Mouse (Mus musculus) neural tube, embryonic 10.5 days (tissue): Measurements from ENCODE around the gene Hsd11b2.
A peak's percentile ranks its signal among the peaks of the same experiment; 100 is the strongest.

Source experiments
- DNase-seq: peaks from one replicate; pipeline ENCODE4 v3.0.0-alpha.2; 2017; ENCODE audit warnings: low spot score; ENCODE audit errors: extremely low spot score

Gene Hsd11b2

DNA sequence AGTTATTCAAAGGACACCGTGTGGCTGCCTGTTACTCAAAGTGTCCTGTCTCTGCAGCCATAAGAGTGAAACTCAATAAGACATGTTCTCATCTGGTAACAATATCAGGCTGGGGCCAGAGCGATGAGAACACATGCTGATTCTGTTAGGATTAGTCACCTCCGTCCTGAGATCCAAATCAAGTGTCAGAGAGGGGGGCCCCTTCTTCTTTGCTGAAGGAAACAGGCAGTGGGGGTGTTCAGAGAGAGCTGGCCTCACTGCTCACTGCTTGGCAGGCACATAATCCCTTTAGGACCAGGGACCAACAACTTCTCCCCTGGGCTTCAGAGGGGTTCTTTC, 34.6 kb upstream of the Hsd11b2 start:
- peak; percentile 40 for DNase-seq

DNA sequence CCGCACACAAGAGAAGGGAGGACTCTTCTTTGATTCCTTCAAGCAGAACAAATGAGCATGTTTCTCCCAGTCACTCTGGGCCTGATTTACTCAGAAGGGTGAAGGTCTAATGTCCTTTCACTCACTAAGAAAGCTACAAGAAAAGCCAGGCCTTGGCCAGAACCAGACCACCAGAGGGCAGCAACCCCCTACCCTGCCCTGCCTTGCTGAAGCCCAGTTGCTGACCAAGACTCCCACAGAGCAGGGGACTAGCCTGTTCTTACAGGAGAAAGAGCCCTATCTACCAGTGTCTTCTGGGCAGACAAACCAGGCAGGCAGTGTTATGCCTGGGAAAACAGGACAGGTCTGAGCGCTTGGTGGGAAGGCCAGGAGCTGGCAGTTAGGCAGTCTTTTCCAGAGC, 34.2 kb upstream of the Hsd11b2 start:
- DNase-seq: peak; percentile 78

DNA sequence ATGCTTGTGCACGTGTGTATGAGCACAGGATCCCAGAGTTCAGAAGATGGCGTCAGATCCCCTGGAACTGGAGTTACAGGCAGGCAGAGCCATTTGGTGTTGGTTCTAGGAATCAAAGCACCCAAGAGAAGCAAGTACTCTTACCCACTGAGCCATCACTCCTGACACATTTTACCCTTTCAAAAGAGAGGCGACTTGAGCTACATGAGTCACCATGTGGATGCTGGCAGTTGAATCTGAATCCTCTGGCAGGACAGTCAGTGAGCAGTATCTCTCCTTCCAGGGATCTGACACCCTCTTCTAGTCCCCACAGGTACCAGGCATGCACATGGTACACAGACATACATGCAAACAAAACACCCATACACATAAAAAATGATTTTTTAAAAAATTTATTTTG, 30.5 kb upstream of the Hsd11b2 start:
- no peak for DNase-seq

DNA sequence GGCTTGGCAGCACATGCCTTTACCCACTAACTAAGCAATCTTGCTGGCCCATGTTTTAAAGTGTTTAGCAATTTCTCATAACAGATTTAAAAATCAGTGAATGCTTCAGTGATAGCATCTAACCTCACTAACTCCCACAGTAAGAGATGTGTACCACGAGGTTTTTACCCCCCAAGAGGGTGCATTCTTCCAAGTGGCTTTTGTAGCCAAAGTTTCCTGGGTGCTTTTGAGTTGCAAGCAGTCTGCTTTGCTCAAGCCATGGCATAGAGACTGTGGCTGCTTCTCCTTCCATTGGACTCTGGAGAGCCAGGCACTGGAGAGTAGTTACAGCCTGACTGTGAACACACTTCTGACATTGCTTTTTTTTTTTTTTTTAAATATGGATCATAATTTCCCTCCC, 29.3 kb upstream of the Hsd11b2 start:
- DNase-seq: no peak

DNA sequence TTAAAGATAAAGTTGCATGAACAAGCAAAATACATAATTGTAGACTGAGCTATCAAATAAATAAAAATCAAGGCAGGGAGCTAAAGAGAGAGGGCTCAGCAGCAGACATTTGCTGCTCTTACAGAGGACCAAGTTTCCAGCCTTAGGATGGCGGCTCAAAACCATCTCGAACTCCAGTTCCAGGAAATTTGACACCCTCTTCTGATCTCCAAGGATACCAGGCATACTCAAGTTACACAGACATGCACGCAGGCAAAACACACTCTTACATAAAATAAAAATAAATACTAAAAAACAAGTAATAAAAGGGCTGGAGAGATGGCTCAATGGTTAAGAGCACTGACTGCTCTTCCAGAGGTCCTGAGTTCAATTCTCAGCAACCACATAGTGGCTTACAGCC, 25.1 kb upstream of the Hsd11b2 start:
- DNase-seq: no peak

DNA sequence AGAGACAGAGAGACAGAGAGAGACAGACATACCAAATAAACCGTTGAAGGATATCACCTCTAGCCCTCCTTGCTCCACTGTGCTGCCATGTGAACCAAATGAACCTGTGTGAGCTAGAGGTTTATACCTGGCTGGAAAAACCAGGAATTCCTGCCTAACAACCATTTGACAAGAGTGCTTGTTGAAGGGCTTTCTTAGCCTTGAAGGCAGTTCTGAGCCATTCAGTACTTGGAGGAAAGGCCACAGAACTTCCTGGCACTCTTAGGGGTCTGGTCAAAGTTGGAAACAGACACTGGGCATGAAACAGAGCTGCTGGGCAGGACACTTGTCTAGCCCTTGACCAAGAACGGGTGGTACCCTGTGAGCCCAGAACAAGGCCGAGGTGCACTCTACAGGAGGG, 24.0 kb upstream of the Hsd11b2 start:
- DNase-seq: no peak

DNA sequence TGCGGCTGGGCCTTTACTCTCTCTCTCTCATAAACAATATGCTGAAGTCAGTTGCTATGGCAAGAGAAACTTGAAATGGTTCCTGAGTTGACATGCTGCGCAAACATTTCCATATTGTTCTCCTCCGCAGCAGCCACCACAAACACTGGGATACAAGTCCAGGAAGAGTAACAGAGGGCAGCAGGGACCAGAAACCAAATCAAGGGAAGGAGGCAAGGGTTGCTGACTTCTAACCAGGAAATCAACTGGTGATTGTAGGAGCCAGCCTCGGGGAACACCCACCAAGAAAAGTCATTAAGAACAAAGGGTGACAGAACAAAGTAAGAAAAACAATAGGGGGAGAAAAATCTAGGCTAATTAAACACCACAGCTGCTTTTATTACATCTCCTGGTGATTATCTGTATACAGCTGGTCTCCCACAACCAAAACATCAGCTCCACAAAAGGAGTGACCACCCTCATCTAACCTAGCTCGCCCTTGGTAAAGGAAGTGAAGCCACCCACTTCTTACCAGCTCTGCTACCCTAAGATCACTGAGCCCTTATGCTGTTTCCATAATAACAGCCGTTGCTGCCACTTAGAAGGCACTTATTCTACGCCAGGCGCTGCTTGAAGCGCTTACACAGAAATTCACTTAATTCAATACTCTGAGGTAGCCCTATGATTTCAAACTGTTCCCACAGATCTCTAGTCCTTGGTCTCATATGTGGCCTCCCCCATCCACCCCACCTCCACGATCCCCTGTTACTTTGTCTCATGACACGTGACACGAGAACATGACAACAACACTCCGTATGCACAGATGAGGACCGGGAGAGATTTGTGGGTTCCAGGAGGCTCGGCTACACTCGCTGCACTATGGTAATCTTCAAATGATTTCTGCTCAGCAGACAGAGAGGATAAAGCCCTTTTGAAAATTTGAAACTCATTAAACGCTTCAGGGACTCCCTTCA, 22.9 kb upstream of the Hsd11b2 start:
- DNase-seq: no peak

DNA sequence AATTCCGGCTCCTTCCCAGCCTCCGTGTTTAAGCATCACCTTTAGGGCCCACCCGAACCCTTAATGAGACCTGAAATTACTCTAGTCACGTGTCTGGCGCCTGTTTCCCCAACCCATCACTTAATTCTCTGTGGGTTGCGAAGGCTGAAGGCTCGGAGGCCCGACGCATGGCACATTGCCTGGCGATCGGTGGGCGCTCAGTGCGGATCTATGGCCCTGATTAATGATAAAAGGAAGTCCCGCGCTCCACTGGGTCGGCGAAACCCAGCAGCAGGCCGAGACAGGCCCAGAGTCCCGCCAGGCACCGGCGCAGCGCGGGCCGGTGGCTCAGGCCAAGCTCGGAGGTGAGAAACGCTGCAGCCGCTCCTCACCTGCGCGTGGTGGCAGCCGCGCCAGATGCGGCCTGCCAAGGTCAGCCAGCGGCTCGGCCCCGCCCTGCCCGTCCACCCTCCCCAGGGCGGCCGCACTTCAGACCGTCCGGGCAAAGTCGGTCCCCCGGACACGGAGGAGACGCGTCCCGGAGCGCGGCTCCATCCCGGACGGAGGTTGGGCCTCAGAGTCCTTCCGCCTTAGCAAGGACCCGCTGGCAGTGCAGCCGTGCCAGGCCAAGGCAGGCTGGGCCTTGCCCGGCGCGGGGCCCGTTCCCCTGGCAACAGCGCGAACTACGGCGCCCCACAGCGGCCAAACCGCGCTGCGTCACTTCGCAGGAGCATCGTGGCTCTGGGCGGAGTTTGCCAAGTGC, 21.9 kb upstream of the Hsd11b2 start, which contains the start of gene Zdhhc1:
TSS of gene Zdhhc1 (minus strand) at position 464 of the 742 bp plus-strand sequence.
- peak; percentile 96 for DNase-seq

DNA sequence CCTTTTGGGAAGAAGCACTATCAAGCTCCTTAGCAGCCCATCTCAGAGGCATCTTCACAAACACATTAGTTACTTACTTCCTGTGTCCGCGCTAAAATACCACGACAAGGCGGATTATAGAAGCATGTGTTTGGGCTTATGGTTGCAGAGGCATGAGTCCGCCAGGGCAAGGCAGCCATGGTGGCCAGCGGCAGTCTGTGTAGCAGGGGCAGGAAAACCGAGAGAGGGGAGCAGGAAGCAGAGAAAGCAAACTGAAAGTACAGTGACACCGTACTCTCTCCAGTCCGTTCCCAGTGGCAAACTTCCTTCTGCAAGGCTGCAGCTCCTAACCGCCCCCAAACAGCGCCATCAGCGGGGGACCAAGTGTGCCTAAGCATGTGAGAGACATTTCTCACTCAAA, 18.8 kb upstream of the Hsd11b2 start:
- DNase-seq: no peak

DNA sequence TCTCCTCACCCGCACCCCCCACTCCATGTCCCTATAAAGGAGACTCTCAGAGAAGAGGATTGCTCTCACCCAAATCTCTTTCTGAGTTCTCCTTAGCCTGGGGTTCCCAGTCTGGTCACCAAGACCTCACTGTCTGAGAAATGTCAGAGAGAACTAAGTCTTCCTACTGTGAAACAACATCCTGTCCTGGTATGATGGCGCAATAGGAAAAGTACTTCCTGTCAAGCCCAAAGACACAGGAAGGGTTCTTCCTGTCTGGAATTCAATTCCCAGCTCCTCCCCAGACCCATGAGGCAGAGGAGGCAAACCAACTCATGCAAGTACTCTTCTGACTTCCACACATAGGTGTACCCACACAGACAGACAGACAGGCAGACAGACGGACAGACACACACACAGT, 13.9 kb upstream of the Hsd11b2 start:
- no peak for DNase-seq

DNA sequence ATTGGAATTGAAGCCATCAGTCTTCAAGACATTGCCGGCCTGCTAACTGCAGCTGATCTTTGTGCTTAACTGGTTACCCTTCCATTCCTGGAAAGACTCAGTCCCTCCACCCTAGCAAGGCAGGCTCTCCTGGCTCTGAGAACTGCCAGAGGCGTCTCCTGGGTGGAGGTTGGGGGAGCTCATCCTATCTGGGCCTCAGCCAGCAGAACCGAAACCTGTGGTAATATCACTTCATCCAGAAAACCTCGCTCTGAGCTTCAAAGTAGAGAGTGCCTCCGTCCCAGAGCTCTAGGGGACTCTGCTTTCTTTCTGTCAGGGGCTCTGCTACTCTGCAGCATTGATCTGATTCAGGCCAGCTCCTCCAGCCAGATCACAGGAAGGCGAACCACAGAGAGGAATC, 11.6 kb upstream of the Hsd11b2 start:
- DNase-seq: no peak

DNA sequence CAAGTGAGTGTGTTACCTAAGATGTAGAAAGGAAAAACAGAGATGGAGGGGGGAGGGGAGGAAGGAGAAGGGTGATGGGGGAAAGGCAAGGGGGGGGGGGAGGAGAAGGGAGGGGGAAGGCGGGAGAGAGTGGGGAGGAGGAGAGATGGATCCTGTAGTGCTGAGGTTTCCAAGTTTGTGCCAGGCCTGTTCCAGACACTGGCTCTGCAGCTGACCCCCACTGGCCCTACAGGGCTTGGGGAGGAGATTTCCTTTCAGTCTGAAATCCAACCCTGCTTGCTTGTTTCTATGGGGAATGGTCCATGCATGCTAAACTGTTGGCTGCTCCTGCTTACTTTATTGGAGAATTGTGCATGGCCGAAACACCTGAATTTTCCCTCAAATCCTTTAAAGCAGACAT, 9.8 kb upstream of the Hsd11b2 start:
- no peak for DNase-seq

DNA sequence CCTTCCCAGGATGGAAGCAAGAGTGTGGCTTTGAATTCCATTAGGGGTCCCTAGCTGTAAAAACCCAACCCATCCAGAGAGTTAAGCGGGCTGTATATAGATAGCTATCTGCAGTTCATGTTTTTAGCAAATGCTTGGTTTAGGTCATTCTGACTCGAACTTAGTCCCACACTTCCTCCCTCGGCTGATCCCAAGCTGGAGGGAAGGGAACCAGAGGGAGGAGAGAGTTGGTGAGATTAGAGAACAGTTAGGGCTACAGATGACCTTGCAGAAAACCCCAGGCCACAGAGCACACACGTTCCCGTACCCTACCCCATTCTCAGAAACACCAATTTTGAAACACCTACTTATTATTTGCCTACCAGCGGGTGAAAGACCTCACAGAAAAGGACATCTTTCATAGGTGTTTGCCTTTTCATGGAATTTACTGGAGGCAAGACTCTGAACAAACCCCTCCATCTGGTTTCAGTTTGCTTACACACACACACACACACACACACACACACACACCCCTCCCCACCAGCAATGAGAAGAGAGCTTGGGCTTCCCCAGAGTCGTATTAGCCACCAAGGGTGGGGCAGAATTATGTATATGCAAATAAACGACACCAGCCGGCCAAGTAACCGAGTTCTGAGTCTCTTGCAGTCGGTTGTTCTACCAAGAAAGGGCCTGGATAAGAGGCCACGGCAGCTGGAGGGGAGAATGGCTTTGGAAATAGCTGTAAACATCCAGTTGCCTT, 8.4 kb upstream of the Hsd11b2 start:
- DNase-seq: no peak

DNA sequence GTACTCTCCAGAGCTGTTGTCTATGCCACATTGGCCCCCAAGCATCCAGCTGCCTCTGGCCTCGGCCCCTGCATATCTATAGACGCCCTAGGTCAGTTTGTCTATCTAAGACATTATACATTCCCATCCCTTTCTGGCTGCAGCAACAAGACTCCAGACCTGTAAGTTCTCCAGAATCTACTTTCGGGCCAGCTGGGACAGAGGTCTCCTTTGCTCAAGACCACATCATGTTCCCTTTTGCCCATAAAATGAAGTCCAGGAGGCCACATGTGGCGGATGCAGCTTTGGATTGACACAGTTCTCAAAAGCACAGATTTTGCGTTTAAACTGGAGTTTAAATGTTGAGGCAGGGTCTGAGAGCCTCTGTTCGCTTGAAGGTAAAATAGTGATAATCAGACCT, 4.4 kb upstream of the Hsd11b2 start:
- DNase-seq: no peak

DNA sequence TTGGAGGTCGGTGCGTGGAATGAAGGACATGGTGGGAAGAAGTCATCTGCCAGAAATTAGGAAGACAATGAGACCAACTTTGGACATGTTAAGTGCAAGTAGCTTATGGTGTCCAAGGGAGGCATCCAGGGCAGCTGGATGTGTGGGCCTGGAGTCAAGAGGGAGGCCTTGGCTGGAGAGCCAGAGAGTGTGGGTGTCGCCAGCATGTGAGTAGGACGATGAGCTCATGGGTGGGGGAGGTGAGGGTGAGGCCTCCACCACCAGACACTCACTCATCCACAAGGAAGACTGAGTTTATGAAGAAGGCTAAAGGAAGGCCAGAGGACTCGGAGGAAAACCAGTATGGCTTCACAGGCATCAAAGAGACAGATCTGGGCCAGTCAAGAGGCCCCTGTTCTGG, 3.9 kb upstream of the Hsd11b2 start:
- no peak for DNase-seq

DNA sequence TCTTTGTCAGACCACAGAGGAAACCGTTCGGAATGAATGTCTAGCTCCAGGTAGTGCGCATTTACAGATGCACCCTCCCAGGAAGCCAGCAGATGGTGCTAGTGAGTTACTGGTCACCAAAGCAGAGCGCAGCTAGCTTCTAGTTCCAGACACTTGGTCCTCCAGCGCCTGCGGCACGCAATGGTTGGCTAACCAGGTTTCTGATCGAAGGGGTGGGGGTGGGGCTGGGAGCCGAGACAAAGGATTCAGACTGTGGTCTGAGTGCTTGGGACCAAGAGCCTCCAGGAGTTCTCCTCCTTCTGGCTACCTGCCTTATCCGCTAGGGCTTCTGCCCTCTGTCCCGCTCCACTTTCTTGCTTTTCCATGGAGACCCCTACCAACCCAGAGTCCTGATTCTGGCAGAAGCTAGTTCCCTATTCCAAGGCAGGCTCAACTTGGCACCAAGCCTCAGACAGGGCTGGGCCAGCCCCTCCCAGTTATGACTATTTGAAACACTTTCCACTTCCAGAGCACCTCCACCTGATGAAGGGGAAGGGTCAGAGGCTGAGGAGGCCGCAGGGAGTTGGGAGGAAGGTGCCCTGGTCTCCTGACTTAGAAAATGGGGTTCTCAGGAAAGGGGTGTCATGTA, 2.4 kb upstream of the Hsd11b2 start:
- peak; percentile 88 for DNase-seq

DNA sequence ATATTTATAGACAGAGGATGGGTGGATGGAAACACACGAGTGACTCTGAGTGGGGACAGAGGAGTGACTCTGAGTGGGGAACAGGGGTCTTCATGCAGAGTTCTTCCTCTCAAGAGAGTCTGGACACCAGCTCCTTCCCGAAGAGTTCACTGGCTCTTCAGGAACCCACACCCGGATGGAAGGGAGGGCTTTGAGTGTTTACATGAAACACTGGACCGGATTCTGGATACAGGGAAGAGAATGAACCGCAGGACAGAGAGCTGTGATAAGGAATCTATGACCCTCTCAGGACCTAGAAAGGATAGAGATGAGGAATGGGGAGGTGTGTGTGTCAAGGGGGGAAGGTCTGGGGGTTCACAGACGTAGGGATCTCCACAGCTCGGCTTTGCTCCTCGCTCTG, 1.2 kb upstream of the Hsd11b2 start:
- no peak for DNase-seq

DNA sequence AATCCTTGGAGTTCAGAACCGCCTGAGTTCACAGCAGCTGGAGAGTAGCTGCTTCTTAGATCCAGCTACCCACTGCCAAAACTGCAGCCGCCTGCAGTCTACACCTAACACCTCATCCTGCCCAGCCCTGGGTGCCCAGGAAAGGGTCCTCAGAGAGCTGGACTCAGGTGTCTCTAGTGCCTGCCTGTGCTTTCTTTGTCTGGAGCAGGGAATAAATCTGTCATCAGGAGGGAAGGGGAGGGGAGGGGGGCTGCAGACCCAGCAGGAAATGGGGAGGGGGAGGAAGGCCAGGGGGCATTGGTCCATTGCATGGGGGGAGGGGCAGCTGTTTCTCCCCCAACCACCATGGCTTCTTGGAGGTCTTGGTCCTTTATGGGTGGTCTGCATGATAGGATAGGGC, 1.0 kb downstream of the Hsd11b2 start:
- peak; percentile 59 for DNase-seq

DNA sequence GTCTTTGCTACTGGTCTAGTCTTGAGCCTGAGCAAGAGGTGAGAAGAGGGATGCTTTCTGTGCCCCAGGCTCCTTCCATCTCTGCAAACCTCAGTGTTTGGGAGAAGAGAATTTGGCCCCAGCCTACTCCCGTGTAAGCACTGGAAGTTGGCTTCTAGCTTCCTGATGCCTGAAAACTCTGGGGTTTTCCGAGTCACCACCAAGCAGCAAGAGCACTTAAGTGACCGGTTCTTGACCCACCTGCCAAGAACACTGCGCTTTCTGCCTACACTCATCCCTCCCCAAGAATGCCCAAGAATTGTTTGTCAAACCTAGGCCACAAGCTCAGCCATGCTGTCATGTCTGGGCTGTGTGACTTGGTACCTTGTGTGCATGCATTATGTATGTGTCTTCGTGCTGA, 2.0 kb downstream of the Hsd11b2 start:
- peak; percentile 40 for DNase-seq

DNA sequence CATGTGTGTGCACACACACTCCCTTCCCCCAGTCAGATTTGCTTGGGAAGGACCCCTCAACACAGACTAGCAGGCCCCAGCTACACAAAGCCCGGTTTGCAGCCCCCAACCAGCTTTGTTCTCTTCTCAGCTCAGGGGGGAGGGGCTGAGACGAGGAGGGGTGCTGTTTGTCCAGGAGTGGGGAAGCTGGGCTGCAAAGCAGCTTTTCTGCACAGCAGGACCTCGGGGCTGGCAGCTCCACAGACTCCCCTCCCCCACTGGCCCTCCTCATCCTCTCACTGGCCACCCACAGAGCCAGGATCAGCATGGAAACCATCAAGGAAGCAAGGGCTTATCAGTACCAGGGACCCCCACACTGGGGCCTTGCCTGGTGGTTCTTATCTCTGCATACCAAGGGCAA, 2.5 kb downstream of the Hsd11b2 start:
- peak; percentile 61 for DNase-seq

DNA sequence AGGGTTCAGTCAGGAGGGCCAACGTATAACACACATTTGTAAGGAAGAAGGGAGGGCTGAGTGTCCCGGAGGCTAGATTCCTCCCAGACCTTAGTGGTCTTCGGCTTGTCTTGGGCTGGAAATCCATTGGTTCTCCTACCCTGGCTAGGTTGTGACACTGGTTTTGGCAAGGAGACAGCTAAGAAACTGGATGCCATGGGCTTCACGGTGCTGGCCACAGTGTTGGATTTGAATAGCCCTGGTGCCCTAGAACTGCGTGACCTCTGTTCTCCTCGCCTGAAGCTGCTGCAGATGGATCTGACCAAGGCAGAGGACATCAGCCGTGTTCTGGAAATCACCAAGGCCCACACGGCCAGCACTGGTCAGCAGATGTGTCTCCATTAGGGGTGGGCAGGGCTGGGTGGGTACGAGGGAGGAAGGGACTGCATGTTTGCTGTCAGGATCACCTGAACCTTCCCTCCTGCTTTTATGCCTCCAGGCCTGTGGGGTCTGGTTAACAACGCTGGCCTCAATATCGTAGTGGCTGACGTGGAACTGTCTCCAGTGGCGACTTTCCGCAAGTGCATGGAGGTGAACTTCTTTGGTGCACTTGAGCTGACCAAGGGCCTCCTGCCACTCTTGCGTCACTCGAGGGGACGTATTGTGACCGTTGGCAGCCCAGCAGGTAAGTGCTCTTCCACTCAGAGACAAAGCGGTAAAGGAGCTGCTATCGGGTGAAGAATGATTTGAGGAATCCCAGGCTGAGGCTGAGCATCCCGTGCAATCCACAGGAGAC, 3.6 kb downstream of the Hsd11b2 start:
- DNase-seq: no peak
